Mouse (Mus musculus) kidney, embryonic 16.5 days (tissue): ENCODE measurements around the gene Dennd1a. TPM values are rescaled to one million over a fixed set of nuclear protein-coding genes. Genes with fewer than 3 reads are reported as not detected.

ENCODE experiments used
- ATAC-seq: fragments of 200-750 bp; cut with Nextera tagmentation; 2 replicates; pipeline ENCODE4 v1.8.0; 2017; ENCODE audit warnings: moderate TSS enrichment; ENCODE audit not compliant: low FRiP score, low TSS enrichment
- H3K27ac ChIP-seq: fragments of 300-500 bp; sonication (generic); 2 replicates; pipeline ENCODE4 v1.5.1; 2014; ENCODE audit warnings: low read length
- H3K27me3 ChIP-seq: fragments of 300-500 bp; sonication (generic); 2 replicates; pipeline ENCODE4 v1.6.1; 2014; ENCODE audit warnings: low read length, control low read depth, mixed read lengths; ENCODE audit not compliant: insufficient read depth
- H3K36me3 ChIP-seq: fragments of 300-500 bp; sonication (generic); 2 replicates; pipeline ENCODE4 v1.6.1; 2014; ENCODE audit warnings: low read length, control low read depth, mixed read lengths; ENCODE audit not compliant: insufficient read depth
- H3K4me1 ChIP-seq: fragments of 300-500 bp; sonication (generic); 2 replicates; pipeline ENCODE4 v1.6.1; 2014; ENCODE audit warnings: low read length, control low read depth, mixed read lengths; ENCODE audit not compliant: insufficient read depth
- H3K4me2 ChIP-seq: fragments of 300-500 bp; sonication (generic); replicated peaks from 2 replicates; pipeline ENCODE4 v1.6.1; 2014; ENCODE audit warnings: low read depth, low read length
- H3K4me3 ChIP-seq: fragments of 300-500 bp; sonication (generic); 2 replicates; pipeline ENCODE4 v1.5.1; 2014; ENCODE audit warnings: mild to moderate bottlenecking, low read length
- H3K9ac ChIP-seq: fragments of 300-500 bp; sonication (generic); replicated peaks from 2 replicates; pipeline ENCODE4 v1.6.1; 2014; ENCODE audit warnings: low read length
- H3K9me3 ChIP-seq: fragments of 300-500 bp; sonication (generic); 2 replicates; pipeline ENCODE4 v1.6.1; 2016; ENCODE audit warnings: low read length, control low read depth
- WGBS: fragments of 180-500 bp; shearing (Covaris S2); extraction: QIAGEN DNeasy Blood & Tissue Kit; methylation state at CpG from one replicate; pipeline ENCODE4 v1.1.7; 2014; 5-methylcytosine and 5-hydroxymethylcytosine counted together
- polyA plus RNA-seq: library from polyadenylated mRNA; unstranded; fragments of >200 nt; fragmentation: Nextera tagmentation; extraction: Ambion mirVana; gene quantifications from 2 replicates; pipeline ENCODE4 v1.2.1, GENCODE M21; 2015

The Dennd1a gene
- polyA plus RNA-seq, 1 experiment from 2014 or later: 14.3 TPM

DNA sequence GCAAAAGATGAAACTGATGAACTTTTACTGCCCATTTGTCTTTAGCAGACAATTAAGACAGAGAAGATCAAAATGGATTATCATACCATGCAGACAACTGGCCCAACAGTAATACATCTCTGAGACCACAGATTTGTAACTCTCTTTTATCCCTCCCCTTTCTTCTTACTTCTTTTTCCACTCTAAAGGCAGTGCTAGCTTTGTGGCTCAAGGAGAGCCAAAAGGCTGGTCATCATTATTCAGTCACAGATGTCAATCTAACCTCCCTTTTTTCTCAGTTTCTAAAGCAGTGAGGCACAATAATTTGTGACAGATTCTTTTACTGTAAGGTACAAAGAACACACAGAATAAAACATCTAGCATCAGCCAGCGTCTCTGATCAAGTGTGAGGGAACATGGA is 130.2 kb downstream of the Dennd1a start:
- Histone ChIP-seq H3K4me1 (0 out of 2 replicates have a peak, but pooled peaks cover 5% of the 10 kb centered on the region), H3K27ac (no peak overlapping the region), H3K36me3 (no peaks in the 10 kb centered on the region), H3K4me2 (no peak overlapping the region), H3K9ac (no peak overlapping the region), H3K9me3 (no peaks in the 10 kb centered on the region), H3K4me3 (no peak overlapping the region), H3K27me3 (no peaks in the 10 kb centered on the region)
- 63% methylated on average over 1 of the region's 1 CpGs for WGBS
- no peak for ATAC-seq

DNA sequence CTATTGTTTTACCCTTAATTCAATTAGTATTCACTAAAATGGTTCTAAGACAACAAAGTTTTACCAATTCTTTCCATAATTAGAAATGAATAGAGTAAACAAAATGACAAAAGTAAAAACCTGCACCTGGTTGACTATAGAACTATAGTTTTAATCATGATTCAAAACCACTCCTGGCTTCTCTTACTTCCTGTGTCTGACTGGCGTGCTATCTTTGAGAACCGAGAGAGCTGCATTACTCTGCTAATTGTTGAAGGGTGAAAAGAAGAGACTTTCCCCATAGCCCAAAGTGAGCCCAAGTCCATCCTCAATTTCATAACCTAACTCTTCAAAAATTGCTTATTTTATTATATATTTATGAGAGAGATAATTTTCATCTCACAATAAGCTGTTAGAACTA is 131.2 kb downstream of the Dennd1a start:
- Histone ChIP-seq H3K4me3 (no peak overlapping the region), H3K4me1 (0 out of 2 replicates have a peak, but pooled peaks cover 5% of the 10 kb centered on the region), H3K9me3 (no peaks in the 10 kb centered on the region), H3K4me2 (no peak overlapping the region), H3K27ac (no peak overlapping the region), H3K27me3 (no peaks in the 10 kb centered on the region), H3K36me3 (no peaks in the 10 kb centered on the region), H3K9ac (no peak overlapping the region)
- 66% methylated on average over 2 of the region's 2 CpGs for WGBS
- no peak for ATAC-seq

DNA sequence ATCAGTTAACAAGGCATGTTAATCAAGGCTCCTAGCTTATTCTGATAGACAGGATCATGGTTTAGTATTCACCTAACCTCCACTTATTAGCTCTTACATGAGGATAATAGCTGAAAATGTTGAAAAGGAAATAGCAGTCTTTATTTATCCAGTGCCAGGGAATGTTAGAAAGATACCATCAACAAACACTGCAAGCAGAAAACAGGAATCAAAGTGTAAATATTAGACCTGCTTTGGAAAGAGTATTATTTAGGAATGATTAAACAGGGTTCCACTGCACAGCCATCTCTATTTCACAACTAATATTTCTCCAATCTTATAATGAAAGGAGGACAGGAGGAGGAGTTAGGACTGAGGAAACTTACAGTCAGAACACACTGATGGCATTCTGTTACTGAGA is 142.4 kb downstream of the Dennd1a start:
- Histone ChIP-seq H3K9ac (no peak overlapping the region), H3K4me3 (no peak overlapping the region), H3K4me1 (no peaks in the 10 kb centered on the region), H3K36me3 (no peaks in the 10 kb centered on the region), H3K27me3 (no peaks in the 10 kb centered on the region), H3K4me2 (no peak overlapping the region), H3K9me3 (no peaks in the 10 kb centered on the region), H3K27ac (no peak overlapping the region)
- ATAC-seq: no peak

DNA sequence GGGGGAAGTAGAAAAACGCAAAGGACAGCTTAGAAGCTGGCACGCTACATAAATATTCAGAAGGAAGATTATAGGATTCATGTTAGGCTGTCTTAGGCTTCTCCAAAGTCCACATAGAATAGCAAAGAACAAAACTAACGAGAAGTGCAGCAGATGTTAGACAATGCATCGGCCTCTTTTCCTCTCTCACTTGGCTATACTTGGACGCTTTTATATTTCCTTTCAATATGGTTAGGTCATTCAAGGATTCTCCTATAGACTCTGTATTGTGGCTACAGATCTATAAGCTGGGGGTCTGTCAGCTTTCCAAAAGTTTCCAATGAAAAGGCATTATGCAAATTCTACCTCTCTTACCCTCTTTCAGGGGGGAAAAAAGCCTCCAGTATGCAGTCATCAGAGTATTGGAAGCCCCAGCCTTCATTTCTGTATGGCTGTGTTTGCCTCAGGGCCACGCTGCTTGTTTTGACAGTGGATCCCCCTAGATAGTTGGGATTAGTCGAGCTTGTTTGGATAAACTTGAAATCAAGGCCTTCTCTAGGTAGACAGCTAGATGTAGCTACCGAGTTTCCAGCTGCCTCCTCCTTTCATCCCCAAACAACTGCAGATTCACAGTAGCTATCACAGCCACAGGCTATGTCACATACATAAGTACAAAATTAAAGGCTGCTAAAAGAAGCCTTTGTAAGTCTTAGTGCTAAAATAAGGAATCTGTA is 143.0 kb downstream of the Dennd1a start:
- 61% methylated on average over 8 of the region's 8 CpGs for WGBS
- H3K9me3 ChIP-seq: no peaks in the 10 kb centered on the region
- no peaks in the 10 kb centered on the region for H3K36me3 ChIP-seq
- no peak overlapping the region for H3K9ac ChIP-seq
- no peaks in the 10 kb centered on the region for H3K4me1 ChIP-seq
- no peak overlapping the region for H3K27ac ChIP-seq
- no peaks in the 10 kb centered on the region for H3K27me3 ChIP-seq
- H3K4me2 ChIP-seq: no peak overlapping the region
- no peak for ATAC-seq
- no peak overlapping the region for H3K4me3 ChIP-seq

DNA sequence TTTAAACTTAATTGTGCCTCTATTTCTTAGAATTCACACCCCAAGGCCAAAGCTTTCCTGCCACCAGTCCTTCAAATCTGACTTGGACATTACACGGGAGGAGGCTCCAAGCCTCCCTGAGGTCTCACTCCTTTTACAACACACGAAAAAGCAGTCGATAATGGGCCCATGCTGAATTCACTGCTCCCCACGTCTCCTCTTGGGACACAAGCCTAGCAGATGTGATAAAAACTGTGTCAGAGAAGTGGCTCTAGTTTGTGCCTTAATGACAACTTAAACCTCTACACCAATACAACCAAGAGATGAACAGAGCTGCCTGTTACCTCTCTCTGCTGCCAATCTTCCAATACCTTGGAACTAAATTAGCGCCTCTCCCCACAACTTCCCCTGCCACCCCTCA is 144.3 kb downstream of the Dennd1a start:
- H3K9me3 ChIP-seq: no peaks in the 10 kb centered on the region
- no peaks in the 10 kb centered on the region for H3K27me3 ChIP-seq
- H3K27ac ChIP-seq: no peak overlapping the region
- H3K36me3 ChIP-seq: no peaks in the 10 kb centered on the region
- H3K9ac ChIP-seq: no peak overlapping the region
- ATAC-seq: no peak
- no peaks in the 10 kb centered on the region for H3K4me1 ChIP-seq
- H3K4me2 ChIP-seq: no peak overlapping the region
- 52% methylated on average over 5 of the region's 5 CpGs for WGBS
- H3K4me3 ChIP-seq: no peak overlapping the region

DNA sequence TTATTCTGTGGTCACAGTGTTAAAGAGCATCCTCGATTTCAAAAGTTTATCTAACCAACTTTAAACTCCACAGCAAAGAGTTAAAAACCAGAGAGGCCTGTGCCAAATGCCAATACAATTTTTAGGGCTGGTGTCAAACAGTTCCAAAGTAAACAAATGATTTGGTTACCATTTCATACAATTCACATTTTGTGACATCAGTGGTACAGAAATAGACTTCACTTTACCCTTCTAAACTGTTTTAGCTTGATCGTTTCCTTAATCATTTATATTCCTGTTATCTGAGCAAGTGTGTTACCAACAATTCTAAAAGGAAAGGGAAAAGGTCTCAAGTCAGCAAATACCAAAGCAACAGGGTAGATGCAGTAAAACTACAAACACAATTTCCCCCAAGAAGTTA is 145.0 kb downstream of the Dennd1a start:
- no peaks in the 10 kb centered on the region for H3K36me3 ChIP-seq
- no peak overlapping the region for H3K4me2 ChIP-seq
- no peaks in the 10 kb centered on the region for H3K9me3 ChIP-seq
- no peak overlapping the region for H3K4me3 ChIP-seq
- no peak overlapping the region for H3K27ac ChIP-seq
- ATAC-seq: no peak
- no peaks in the 10 kb centered on the region for H3K4me1 ChIP-seq
- no peaks in the 10 kb centered on the region for H3K27me3 ChIP-seq
- no peak overlapping the region for H3K9ac ChIP-seq
- WGBS: 48% methylated on average over 2 of the region's 2 CpGs

DNA sequence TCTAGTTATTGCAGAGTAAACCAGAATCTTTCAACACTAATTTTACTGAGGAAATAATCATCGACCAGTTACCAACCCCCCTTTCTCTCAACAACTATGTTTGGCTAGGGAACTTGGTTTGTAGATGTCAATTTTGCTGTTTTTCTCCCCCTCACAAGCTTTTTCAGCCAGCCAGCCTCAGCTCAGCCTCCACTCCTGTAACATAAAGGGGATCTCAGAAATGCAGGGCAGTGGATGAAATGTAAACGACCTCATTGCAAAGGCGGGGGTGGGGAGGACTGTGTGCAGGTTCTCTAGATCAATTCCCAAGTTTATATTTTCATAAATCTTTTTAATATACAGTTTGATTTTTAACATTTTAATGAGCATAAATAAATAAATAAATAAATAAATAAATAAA is 147.7 kb downstream of the Dennd1a start:
- Histone ChIP-seq H3K9me3 (no peaks in the 10 kb centered on the region), H3K36me3 (no peaks in the 10 kb centered on the region), H3K27me3 (no peaks in the 10 kb centered on the region), H3K4me3 (no peak overlapping the region), H3K27ac (no peak overlapping the region), H3K9ac (no peak overlapping the region), H3K4me1 (no peaks in the 10 kb centered on the region), H3K4me2 (no peak overlapping the region)
- 58% methylated on average over 3 of the region's 3 CpGs for WGBS
- ATAC-seq: no peak

DNA sequence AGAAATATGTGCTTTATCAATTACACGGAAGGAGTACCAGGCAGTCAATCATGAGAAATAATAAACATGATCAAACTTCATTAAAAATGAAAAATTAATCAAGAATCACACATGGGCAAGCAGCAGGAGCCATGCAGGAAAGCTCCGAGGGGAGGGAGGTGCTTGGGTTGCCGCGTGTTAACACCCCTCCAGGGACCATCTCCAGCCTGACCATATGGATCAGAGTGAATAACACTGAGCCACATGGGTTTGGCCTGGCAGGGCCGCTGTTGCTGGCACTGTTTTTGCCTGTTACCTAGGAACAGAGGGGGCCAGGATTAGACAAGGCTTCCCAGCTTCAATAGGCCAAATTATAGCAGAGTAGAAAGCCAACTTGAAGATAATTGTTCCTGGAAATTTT is 150.1 kb downstream of the Dennd1a start:
- WGBS: 28% methylated on average over 5 of the region's 5 CpGs
- no peak overlapping the region for H3K4me2 ChIP-seq
- no peak overlapping the region for H3K4me3 ChIP-seq
- 0 out of 2 replicates have a peak, but pooled peaks cover 4% of the 10 kb centered on the region for H3K4me1 ChIP-seq
- no peaks in the 10 kb centered on the region for H3K36me3 ChIP-seq
- no peak overlapping the region for H3K9ac ChIP-seq
- ATAC-seq: no peak
- H3K27me3 ChIP-seq: no peaks in the 10 kb centered on the region
- H3K9me3 ChIP-seq: no peaks in the 10 kb centered on the region
- H3K27ac ChIP-seq: no peak overlapping the region

DNA sequence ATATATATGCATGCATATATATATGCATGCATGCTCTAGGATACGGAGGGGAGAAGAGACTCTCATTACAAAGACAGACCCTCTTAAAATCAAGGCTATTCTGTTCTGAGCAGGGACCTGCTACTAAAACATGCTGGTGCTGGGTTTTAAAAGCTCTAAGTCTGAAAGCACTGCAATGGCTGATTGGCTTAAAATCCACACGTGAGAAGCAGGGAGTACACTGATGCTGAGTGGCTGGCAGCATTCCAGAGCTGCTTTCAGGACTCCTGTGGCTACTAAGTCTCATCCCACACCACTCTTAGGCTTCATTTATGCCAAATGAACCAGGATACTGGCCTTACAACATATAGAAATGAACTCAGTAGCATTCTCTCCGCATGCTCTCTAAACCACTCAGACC is 151.8 kb downstream of the Dennd1a start:
- Histone ChIP-seq H3K36me3 (no peaks in the 10 kb centered on the region), H3K9me3 (no peaks in the 10 kb centered on the region), H3K9ac (no peak overlapping the region), H3K4me2 (no peak overlapping the region), H3K27ac (no peak overlapping the region), H3K4me3 (no peak overlapping the region), H3K4me1 (peaks cover 8% of the 10 kb centered on the region), H3K27me3 (no peaks in the 10 kb centered on the region)
- ATAC-seq: no peak
- WGBS: 71% methylated on average over 3 of the region's 3 CpGs

DNA sequence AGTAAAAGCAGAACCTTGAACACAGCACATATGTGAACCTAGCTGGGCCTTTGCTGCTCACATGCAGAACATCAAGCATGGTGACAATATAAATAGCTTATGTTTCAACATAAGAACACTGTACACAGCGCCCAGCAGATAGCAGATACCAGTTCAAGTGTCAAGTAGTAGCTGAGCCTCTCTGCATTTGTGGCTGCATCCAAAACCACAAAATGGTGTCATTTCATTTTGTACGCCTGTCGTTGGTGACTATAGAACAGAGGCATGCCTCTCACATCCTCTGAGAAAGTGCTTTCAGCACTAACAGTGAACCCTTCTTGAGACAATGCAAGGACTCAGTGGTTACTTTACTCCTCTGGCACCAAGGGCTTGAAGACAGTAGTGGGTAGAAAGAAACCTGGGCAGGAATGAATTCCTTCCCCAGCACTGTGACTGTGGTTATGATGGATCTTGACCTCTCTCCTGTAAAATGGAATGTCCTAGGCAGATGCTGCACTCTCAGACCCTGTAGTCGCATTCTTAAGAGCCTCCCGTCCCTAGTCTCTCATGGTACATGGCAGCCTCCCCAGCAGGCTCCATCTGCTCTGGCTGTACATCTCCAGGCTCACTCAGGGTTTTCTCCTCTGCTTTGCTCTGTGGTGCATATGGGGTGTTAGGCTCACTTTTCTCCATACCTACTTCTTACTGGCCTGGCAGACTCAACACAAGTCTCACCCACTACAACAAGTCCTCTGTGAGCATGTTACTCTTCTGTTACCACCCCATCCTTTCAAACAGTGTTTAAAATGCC is 154.0 kb downstream of the Dennd1a start:
- ATAC-seq: no peak
- Histone ChIP-seq H3K27me3 (no peaks in the 10 kb centered on the region), H3K9ac (no peak overlapping the region), H3K27ac (no peak overlapping the region), H3K9me3 (no peaks in the 10 kb centered on the region), H3K4me2 (no peak overlapping the region), H3K4me1 (peaks cover 15% of the 10 kb centered on the region), H3K4me3 (no peak overlapping the region), H3K36me3 (no peaks in the 10 kb centered on the region)
- 90% methylated on average over 5 of the region's 5 CpGs for WGBS
